Mouse (Mus musculus) fibroblast of lung, adult 2 months (primary cell): ENCODE measurements at regions not wholly inside any gene's neighbourhood (a gene's known extent, or its start where the extent isn't known, plus 50 kb on each side); places are given as distances from the start of the nearest gene placed in this dataset.
A peak's percentile ranks its signal among the peaks of the same experiment; 100 is the strongest.
"Not testable (repeated sequence)": the region's sequence is repeated elsewhere in the genome, so short reads cannot be mapped to it uniquely, and the experiment has no call there.

ENCODE experiments used
- DNase-seq: peaks from one replicate; pipeline ENCODE4 v3.0.0-alpha.2; 2011; ENCODE audit warnings: low read depth

DNA sequence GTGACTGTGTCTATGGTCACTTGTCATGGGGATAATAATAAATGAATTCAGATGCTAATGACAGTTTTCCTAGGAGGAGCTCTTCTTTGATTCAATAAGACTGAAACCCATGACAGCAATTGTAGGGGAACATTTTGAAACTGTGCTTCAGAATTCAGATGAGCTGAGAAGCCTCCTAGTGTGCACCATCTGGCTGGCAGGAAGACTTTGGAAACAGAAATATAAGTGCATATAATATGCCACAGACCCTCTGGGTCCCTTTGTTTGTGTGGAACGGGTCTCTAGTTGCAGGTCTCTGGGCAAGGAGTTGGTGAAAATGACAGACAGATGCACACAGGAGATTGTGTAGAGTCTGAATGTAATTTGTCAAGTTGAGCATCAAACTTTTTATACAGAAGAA is 1043.3 kb upstream of the Cntnap5a start:
- DNase-seq: no peak

DNA sequence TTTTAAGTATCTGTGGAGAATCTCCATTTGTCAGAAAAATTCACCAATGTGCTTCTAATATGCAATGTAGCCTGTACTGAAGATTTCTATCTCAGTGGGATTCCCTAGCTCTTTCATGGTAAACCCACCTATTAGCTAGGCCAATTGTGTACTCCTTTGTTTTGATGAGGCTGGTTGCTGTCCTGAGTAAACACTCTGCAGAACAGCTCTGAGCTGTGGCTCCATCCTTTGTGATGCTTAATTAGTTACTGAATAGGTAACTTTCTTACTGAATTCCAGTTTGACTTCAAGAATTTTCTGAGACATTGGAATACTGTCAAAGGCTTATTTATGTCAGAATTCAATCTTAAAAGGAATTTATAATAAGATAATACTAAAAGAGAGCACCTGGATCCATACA is 1042.7 kb upstream of the Cntnap5a start:
- not testable (repeated sequence) for DNase-seq

DNA sequence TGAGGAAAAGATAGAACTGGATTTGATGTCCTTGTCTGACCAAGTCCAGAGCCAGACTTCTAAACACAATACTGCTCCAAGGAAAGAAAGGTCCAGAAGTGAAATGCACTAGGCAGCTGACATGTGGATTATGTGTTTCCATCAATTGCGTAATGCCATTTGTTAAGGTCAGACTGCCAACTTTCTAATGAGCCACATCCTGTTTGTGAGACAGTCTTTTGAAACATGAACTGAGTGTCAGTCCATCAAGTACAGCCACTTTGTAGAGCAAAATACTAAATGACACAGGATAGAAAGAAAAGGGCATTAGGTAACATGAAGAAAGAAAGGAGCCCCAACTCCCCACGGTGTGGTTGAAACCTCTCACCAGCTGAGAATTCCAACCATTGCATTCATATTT is 1010.6 kb upstream of the Cntnap5a start:
- peak; percentile 5 for DNase-seq

DNA sequence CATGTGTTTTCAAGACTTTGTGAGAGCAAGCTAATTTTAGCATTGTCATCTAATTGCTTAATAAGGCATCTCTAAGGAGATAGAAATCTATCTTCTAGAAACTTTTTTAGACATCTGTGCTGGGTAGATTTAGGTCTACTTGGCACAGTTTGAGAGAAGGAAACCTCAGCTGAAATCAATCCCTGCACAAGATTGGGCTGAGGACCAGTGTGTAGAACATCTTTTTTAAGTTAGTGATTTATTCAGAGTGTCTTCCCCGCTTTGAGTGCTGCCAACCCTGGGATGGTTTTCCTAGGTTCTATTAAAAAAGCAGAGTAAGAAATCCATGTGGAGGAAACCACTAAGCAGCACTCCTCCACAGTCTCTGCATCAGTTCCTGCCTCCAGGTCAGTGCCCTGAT is 1003.3 kb upstream of the Cntnap5a start:
- DNase-seq: no peak

DNA sequence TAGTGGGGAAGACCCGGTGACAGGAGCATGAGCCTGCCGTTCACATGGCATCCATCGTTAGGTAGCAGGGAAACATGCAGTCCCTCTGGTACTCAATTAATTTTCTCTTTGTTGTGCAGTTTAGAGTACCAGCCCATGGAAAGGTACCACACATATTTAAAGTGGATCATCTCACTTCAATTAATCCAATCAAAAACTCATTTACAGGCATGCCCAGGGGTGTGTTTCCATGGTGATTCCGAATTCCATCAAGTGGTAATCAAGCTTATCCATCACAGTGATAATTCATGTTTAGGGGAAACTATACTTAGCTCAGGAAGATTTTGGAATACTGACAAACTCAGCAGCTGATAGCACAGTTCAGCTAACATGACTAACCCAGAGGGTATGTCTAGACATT is 963.4 kb upstream of the Cntnap5a start:
- DNase-seq: no peak

DNA sequence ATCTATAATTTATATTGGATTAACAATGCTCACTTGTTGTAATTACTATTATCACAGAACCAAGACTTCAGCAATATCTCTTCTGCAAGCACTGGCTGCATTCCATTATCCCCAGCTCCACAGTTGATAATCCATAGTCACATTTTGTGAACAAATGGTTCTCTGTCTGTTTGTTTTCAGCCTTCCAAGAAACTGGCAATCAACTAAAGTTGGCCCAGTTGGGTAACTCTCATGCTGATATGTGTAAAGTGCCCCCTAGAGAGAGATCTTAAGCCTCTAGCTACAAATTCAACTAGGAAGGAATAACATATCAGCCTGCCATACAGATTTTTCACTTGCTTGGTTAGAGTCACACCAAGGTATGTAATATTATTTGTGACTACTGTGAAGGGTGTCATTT is 955.4 kb upstream of the Cntnap5a start:
- DNase-seq: no peak
